ENCODE assay signal across 22 mouse cellular contexts in genomic region chr4:46422625-46423024, GRCm38 (mm10). TPM values are rescaled to one million over a fixed set of nuclear protein-coding genes. Genes with fewer than 3 reads are reported as not detected.
"Had no signal": no experiment of that assay in that cellular context is flagged by ENCODE, and none has a peak within 500 bp of the region (broad histone marks: within the 10 kb centered on the region; RNA-seq: fewer than 3 reads in every experiment).

No protein-coding gene starts in this region.

- H3K27me3 ChIP-seq: intestine, embryonic 15.5 days; kidney, embryonic 15.5 days; midbrain, embryonic 13.5 days; neural tube, embryonic 12.5 days had no signal

- H3K9me3 ChIP-seq: intestine, embryonic 15.5 days; kidney, embryonic 15.5 days; midbrain, embryonic 13.5 days; neural tube, embryonic 12.5 days had no signal

- ATAC-seq: intestine, embryonic 15.5 days; midbrain, embryonic 13.5 days; midbrain, embryonic 16.5 days had no signal

- H3K4me1 ChIP-seq: intestine, embryonic 15.5 days; kidney, embryonic 15.5 days; midbrain, embryonic 13.5 days; neural tube, embryonic 12.5 days had no signal

- DNase-seq: kidney, adult 11 months; kidney, adult 8-10 months; kidney, postnatal 10 days; kidney, postnatal 36 days; layer of hippocampus, postnatal 36 days; left cerebral cortex, postnatal 4 days; lung, adult 2 months; lung, postnatal 14 days; lung, postnatal 4 days; thymus, adult 18-20 months; thymus, postnatal 36 days had no signal

- H3K4me3 ChIP-seq: intestine, embryonic 15.5 days; kidney, embryonic 15.5 days; left cerebral cortex, adult 2 months; midbrain, embryonic 13.5 days; neural tube, embryonic 12.5 days had no signal

- H3K9ac ChIP-seq: intestine, embryonic 15.5 days; kidney, embryonic 15.5 days; liver, embryonic 14.5 days; midbrain, embryonic 13.5 days; neural tube, embryonic 12.5 days had no signal

- H3K4me2 ChIP-seq: intestine, embryonic 15.5 days; kidney, embryonic 15.5 days; midbrain, embryonic 13.5 days; neural tube, embryonic 12.5 days had no signal

- H3K36me3 ChIP-seq: intestine, embryonic 15.5 days; kidney, embryonic 15.5 days; midbrain, embryonic 13.5 days; neural tube, embryonic 12.5 days had no signal

- H3K27ac ChIP-seq: intestine, embryonic 15.5 days; kidney, embryonic 15.5 days; left cerebral cortex, adult 2 months; liver, embryonic 14.5 days; midbrain, embryonic 13.5 days; neural tube, embryonic 12.5 days had no signal

RNA-seq across cellular contexts. Expression of gene Hemgn, which starts 9.3 kb away (rescaled TPM):
- total RNA-seq: layer of hippocampus, adult 8-10 months; layer of hippocampus, postnatal 10 days; layer of hippocampus, postnatal 36 days; left cerebral cortex, adult 2 months; left cerebral cortex, postnatal 14 days; left cerebral cortex, postnatal 4 days had no signal
- polyA plus RNA-seq: lung, adult 2 months; midbrain, embryonic 16.5 days; small intestine, adult 2 months had no signal
